Mouse (Mus musculus) stomach, postnatal 0 days (tissue): ENCODE data around the gene Fam107b. TPM values are rescaled to one million over a fixed set of nuclear protein-coding genes. Genes with fewer than 3 reads are reported as not detected.

Source experiments
- ATAC-seq: fragments of 200-750 bp; cut with Nextera tagmentation; 2 replicates; pipeline ENCODE4 v1.8.0; 2017; ENCODE audit not compliant: low FRiP score, low TSS enrichment
- DNase-seq: peaks from one replicate; pipeline ENCODE4 v3.0.0-alpha.2; 2016; ENCODE audit warnings: low spot score
- H3K27ac ChIP-seq: fragments of 300-500 bp; sonication (generic); replicated peaks from 2 replicates; pipeline ENCODE4 v1.5.1; 2014; ENCODE audit warnings: mild to moderate bottlenecking, control low read depth
- H3K27me3 ChIP-seq: fragments of 300-500 bp; sonication (generic); 2 replicates; pipeline ENCODE4 v1.6.1; 2014; ENCODE audit warnings: low read length; ENCODE audit not compliant: control insufficient read depth, insufficient read depth
- H3K36me3 ChIP-seq: fragments of 300-500 bp; sonication (generic); 2 replicates; pipeline ENCODE4 v1.6.1; 2014; ENCODE audit warnings: low read length, mixed read lengths; ENCODE audit not compliant: control insufficient read depth, insufficient read depth
- H3K4me1 ChIP-seq: fragments of 300-500 bp; sonication (generic); replicated peaks from 2 replicates; pipeline ENCODE4 v1.6.1; 2014; ENCODE audit warnings: antibody characterized with exemption; ENCODE audit not compliant: control insufficient read depth, insufficient read depth
- H3K4me2 ChIP-seq: fragments of 300-500 bp; sonication (generic); replicated peaks from 2 replicates; pipeline ENCODE4 v1.6.1; 2014; ENCODE audit warnings: low read depth, mild to moderate bottlenecking, control low read depth, moderate library complexity
- H3K4me3 ChIP-seq: fragments of 300-500 bp; sonication (generic); 2 replicates; pipeline ENCODE4 v1.5.1; 2014; ENCODE audit warnings: low read depth, low read length, control low read depth
- H3K9ac ChIP-seq: fragments of 300-500 bp; sonication (generic); 2 replicates; pipeline ENCODE4 v1.6.1; 2014; ENCODE audit warnings: mild to moderate bottlenecking, low read length, control low read depth, mixed read lengths
- H3K9me3 ChIP-seq: fragments of 300-500 bp; sonication (generic); 2 replicates; pipeline ENCODE4 v1.6.1; 2016; ENCODE audit warnings: low read length; ENCODE audit not compliant: control insufficient read depth
- CTCF ChIP-seq: IDR thresholded peaks from 2 replicates; pipeline ENCODE4 v1.5.1; 2016; ENCODE audit warnings: antibody characterized with exemption, low read depth, mild to moderate bottlenecking, moderate library complexity
- EP300 ChIP-seq: optimal IDR thresholded peaks from 2 replicates; pipeline ENCODE3; 2016; ENCODE audit warnings: antibody characterized with exemption
- WGBS: fragments of 180-500 bp; shearing (Covaris S2); extraction: QIAGEN DNeasy Blood & Tissue Kit; methylation state at CpG from one replicate; pipeline ENCODE4 v1.1.7; 2014; 5-methylcytosine and 5-hydroxymethylcytosine counted together
- polyA plus RNA-seq: library from polyadenylated mRNA; unstranded; fragments of >200 nt; fragmentation: Nextera tagmentation; extraction: Ambion mirVana; gene quantifications from 2 replicates; pipeline ENCODE4 v1.2.1, GENCODE M21; 2015

Fam107b gene
- polyA plus RNA-seq, 1 experiment from 2014 or later: 46.4 TPM

- no peak for ATAC-seq
- H3K4me2 ChIP-seq: no peak overlapping the region
- H3K36me3 ChIP-seq: no peaks in the 10 kb centered on the region
- H3K27ac ChIP-seq: no peak overlapping the region
- no peaks in the 10 kb centered on the region for H3K4me1 ChIP-seq
- no peak for DNase-seq
- H3K4me3 ChIP-seq: no peak overlapping the region
- 71% methylated on average over 2 of the region's 2 CpGs for WGBS
- no peak overlapping the region for H3K9ac ChIP-seq
- no peaks in the 10 kb centered on the region for H3K9me3 ChIP-seq
- TF ChIP-seq CTCF (no peak), EP300 (no peak)
- H3K27me3 ChIP-seq: no peaks in the 10 kb centered on the region
Measured at GRCm38 (mm10) chr2:3579316-3579902, 9.1 kb downstream of the Fam107b start.

- WGBS: 68% methylated on average over 2 of the region's 2 CpGs
- no peak for ATAC-seq
Measured at GRCm38 (mm10) chr2:3582830-3583229, 12.5 kb downstream of the Fam107b start.

GRCm38 (mm10) chr2:3585231-3585783, 15.0 kb downstream of the Fam107b start:
- H3K27me3 ChIP-seq: no peaks in the 10 kb centered on the region
- TF ChIP-seq CTCF: no peak
- no peak overlapping the region for H3K27ac ChIP-seq
- H3K36me3 ChIP-seq: no peaks in the 10 kb centered on the region
- H3K9me3 ChIP-seq: no peaks in the 10 kb centered on the region
- H3K4me2 ChIP-seq: no peak overlapping the region
- no peak overlapping the region for H3K9ac ChIP-seq
- ATAC-seq (no peak), DNase-seq (no peak)
- no peaks in the 10 kb centered on the region for H3K4me1 ChIP-seq
- 53% methylated on average over 3 of the region's 3 CpGs for WGBS
- H3K4me3 ChIP-seq: no peak overlapping the region

More at GRCm38 (mm10) chr2:3582830-3583229, 12.5 kb downstream of the Fam107b start:
- Histone ChIP-seq H3K4me3 (no peak overlapping the region), H3K27me3 (no peaks in the 10 kb centered on the region), H3K9ac (no peak overlapping the region), H3K4me2 (no peak overlapping the region), H3K9me3 (no peaks in the 10 kb centered on the region), H3K4me1 (no peaks in the 10 kb centered on the region), H3K27ac (no peak overlapping the region), H3K36me3 (no peaks in the 10 kb centered on the region)
- no peak for DNase-seq
- TF ChIP-seq EP300: no peak
- TF ChIP-seq CTCF: no peak

- Histone ChIP-seq H3K4me2 (no peak overlapping the region), H3K4me1 (no peaks in the 10 kb centered on the region), H3K27ac (no peak overlapping the region), H3K4me3 (no peak overlapping the region), H3K27me3 (no peaks in the 10 kb centered on the region), H3K9me3 (no peaks in the 10 kb centered on the region), H3K36me3 (no peaks in the 10 kb centered on the region), H3K9ac (no peak overlapping the region)
- no peak for TF ChIP-seq CTCF
- no peak for TF ChIP-seq EP300
- ATAC-seq (peak; percentile 77), DNase-seq (no peak)
- WGBS: 66% methylated on average over 6 of the region's 6 CpGs
Measured at GRCm38 (mm10) chr2:3590086-3590915, 20.0 kb downstream of the Fam107b start.

- H3K27ac ChIP-seq: no peak overlapping the region
- no peaks in the 10 kb centered on the region for H3K27me3 ChIP-seq
- no peak for ATAC-seq
- H3K4me2 ChIP-seq: no peak overlapping the region
- no peaks in the 10 kb centered on the region for H3K36me3 ChIP-seq
- H3K9me3 ChIP-seq: no peaks in the 10 kb centered on the region
- no peak overlapping the region for H3K9ac ChIP-seq
- H3K4me1 ChIP-seq: no peaks in the 10 kb centered on the region
- H3K4me3 ChIP-seq: no peak overlapping the region
- DNase-seq: no peak
- WGBS: 86% methylated on average over 1 of the region's 1 CpGs
- TF ChIP-seq EP300 (no peak), CTCF (no peak)
Measured at GRCm38 (mm10) chr2:3590916-3591197, 20.6 kb downstream of the Fam107b start.

- DNase-seq: no peak
- H3K36me3 ChIP-seq: no peaks in the 10 kb centered on the region
- H3K4me2 ChIP-seq: no peak overlapping the region
- no peak overlapping the region for H3K4me3 ChIP-seq
- no peaks in the 10 kb centered on the region for H3K4me1 ChIP-seq
- H3K9ac ChIP-seq: no peak overlapping the region
- TF ChIP-seq EP300 (no peak), CTCF (no peak)
- H3K27ac ChIP-seq: no peak overlapping the region
- WGBS: 63% methylated on average over 2 of the region's 2 CpGs
- no peaks in the 10 kb centered on the region for H3K9me3 ChIP-seq
- H3K27me3 ChIP-seq: no peaks in the 10 kb centered on the region
- no peak for ATAC-seq
Measured at GRCm38 (mm10) chr2:3594663-3595318, 24.5 kb downstream of the Fam107b start.
